Mouse (Mus musculus) cortical plate, adult 2 months (tissue): ENCODE data around the gene Fgfr2. TPM values are rescaled to one million over a fixed set of nuclear protein-coding genes. Genes with fewer than 3 reads are reported as not detected.

Experiments used
- H3K27ac ChIP-seq: fragments of 200-500 bp; 2 replicates; pipeline ENCODE4 v1.5.1; 2012; ENCODE audit warnings: low read length, control low read depth, inconsistent platforms; ENCODE audit not compliant: insufficient read depth
- H3K4me1 ChIP-seq: fragments of 200-500 bp; 2 replicates; pipeline ENCODE4 v1.6.1; 2011; ENCODE audit warnings: low read length; ENCODE audit not compliant: control insufficient read depth, insufficient read depth
- H3K4me3 ChIP-seq: fragments of 200-500 bp; 2 replicates; pipeline ENCODE4 v1.5.1; 2011; ENCODE audit warnings: mild to moderate bottlenecking, low read length, control low read depth; ENCODE audit not compliant: insufficient read depth
- CTCF ChIP-seq: fragments of 200-500 bp; IDR thresholded peaks from 2 replicates; pipeline ENCODE4 v1.5.1; 2011; ENCODE audit warnings: mild to moderate bottlenecking, control low read depth, low read length; ENCODE audit not compliant: insufficient read depth; ENCODE audit errors: extremely low read depth
- POLR2A ChIP-seq: fragments of 200-500 bp; IDR thresholded peaks from 2 replicates; pipeline ENCODE4 v1.6.1; 2011; ENCODE audit warnings: mild to moderate bottlenecking, low read length, control low read depth; ENCODE audit not compliant: insufficient read depth; ENCODE audit errors: extremely low read depth
- polyA plus RNA-seq: library from polyadenylated mRNA; depleted of rRNA; stranded (reverse); fragments of >200 nt; gene quantifications from 2 replicates; pipeline ENCODE4 v1.2.3, GENCODE M21; 2012

The Fgfr2 gene
- polyA plus RNA-seq, 1 experiment: 50.4 TPM

- TF ChIP-seq CTCF (no peak), POLR2A (no peak)
- H3K27ac ChIP-seq: 0 out of 2 replicates have a peak overlapping the region, but pooled peaks have one; percentile 3
- H3K4me1 ChIP-seq: peaks cover 16% of the 10 kb centered on the region
- H3K4me3 ChIP-seq: no peak overlapping the region
These were observed 2230.2 kb downstream of the Fgfr2 start for GRCm38 (mm10) chr7:130892973-130893372.

GRCm38 (mm10) chr7:130890871-130891270 is 2232.3 kb downstream of the Fgfr2 start:
- Histone ChIP-seq H3K27ac (no peak overlapping the region), H3K4me3 (no peak overlapping the region), H3K4me1 (peaks cover 20% of the 10 kb centered on the region)
- TF ChIP-seq POLR2A: no peak
- TF ChIP-seq CTCF: no peak

- Histone ChIP-seq H3K27ac (peak overlapping the region; percentile 48; the same call in 1 of the 2 replicates), H3K4me1 (peaks cover 18% of the 10 kb centered on the region), H3K4me3 (no peak overlapping the region)
- TF ChIP-seq CTCF: no peak
- no peak for TF ChIP-seq POLR2A
These were observed 2235.2 kb downstream of the Fgfr2 start for GRCm38 (mm10) chr7:130887946-130888345.

GRCm38 (mm10) chr7:130886246-130886645 is 2236.9 kb downstream of the Fgfr2 start:
- no peak overlapping the region for H3K27ac ChIP-seq
- H3K4me3 ChIP-seq: no peak overlapping the region
- peaks cover 13% of the 10 kb centered on the region; the same call in 1 of the 2 replicates for H3K4me1 ChIP-seq
- TF ChIP-seq POLR2A: no peak
- TF ChIP-seq CTCF: no peak

- TF ChIP-seq CTCF (no peak), POLR2A (no peak)
- H3K4me3 ChIP-seq: no peak overlapping the region
- no peak overlapping the region for H3K27ac ChIP-seq
- H3K4me1 ChIP-seq: peaks cover 13% of the 10 kb centered on the region; the same call in 1 of the 2 replicates
These were observed 2239.0 kb downstream of the Fgfr2 start for GRCm38 (mm10) chr7:130884161-130884560.

- Histone ChIP-seq H3K27ac (no peak overlapping the region), H3K4me3 (peak overlapping the region; percentile 77; the same call in 1 of the 2 replicates), H3K4me1 (peaks cover 2% of the 10 kb centered on the region; the same call in 1 of the 2 replicates)
- TF ChIP-seq CTCF (no peak), POLR2A (no peak)
These were observed 2255.9 kb downstream of the Fgfr2 start for GRCm38 (mm10) chr7:130867256-130867655.

- Histone ChIP-seq H3K4me1 (peaks cover 2% of the 10 kb centered on the region; the same call in 1 of the 2 replicates), H3K4me3 (peak overlapping the region; percentile 77), H3K27ac (peak overlapping the region; percentile 96)
- TF ChIP-seq CTCF (no peak), POLR2A (no peak)
These were observed 2256.5 kb downstream of the Fgfr2 start for GRCm38 (mm10) chr7:130866640-130867039.

GRCm38 (mm10) chr7:130865613-130866591 is 2257.2 kb downstream of the Fgfr2 start, which contains the start of gene Plekha1:
Gene Plekha1 (plus strand): TSS chr7:130865756.
- H3K4me3 ChIP-seq: peak within 1 kb of the TSS; percentile 77
- TF ChIP-seq POLR2A (peak; percentile 71), CTCF (no peak)
- peak within 1 kb of the TSS; percentile 96 for H3K27ac ChIP-seq
- peaks cover 2% of the 10 kb centered on the region; the same call in 1 of the 2 replicates for H3K4me1 ChIP-seq

- peaks cover under 1% of the 10 kb centered on the region; the same call in 1 of the 2 replicates for H3K4me1 ChIP-seq
- H3K27ac ChIP-seq: no peak overlapping the region
- TF ChIP-seq POLR2A: no peak
- TF ChIP-seq CTCF: no peak
- H3K4me3 ChIP-seq: no peak overlapping the region
These were observed 2258.4 kb downstream of the Fgfr2 start for GRCm38 (mm10) chr7:130864711-130865110.
